Mouse (Mus musculus): Measurements from ENCODE around the gene Dcun1d2.

- TF ChIP-seq CTCF (IDR thresholded peaks at IDR 0.05; ENCODE audit: low read depth, low read length): no peak
- no peak for TF ChIP-seq POLR2A (IDR thresholded peaks at IDR 0.05; ENCODE audit: insufficient read depth, low read length)
These were observed 69.5 kb downstream of the Dcun1d2 start for GRCm38 (mm10) chr8:13218441-13218840.
